Mouse (Mus musculus) spleen, postnatal 10 days (tissue): ENCODE results near the gene Gm20388.

Experiments used
- DNase-seq, 2 experiments: peaks; one replicate each; pipeline ENCODE4 v3.0.0; 2021 to 2022; ENCODE audit warnings: low spot score in 2 of 2

Gm20388 gene

GRCm38 (mm10) chr8:122675596-122676420 is 2765.2 kb downstream of the Gm20388 start:
- DNase-seq = no peak

- no peak for DNase-seq
These were observed 2766.2 kb downstream of the Gm20388 start for GRCm38 (mm10) chr8:122676621-122677480.

GRCm38 (mm10) chr8:122677481-122678021 is 2766.9 kb downstream of the Gm20388 start:
- peak in 1 of 2 experiments; percentile 49 for DNase-seq

- DNase-seq = peak; percentile 87 to 89
These were observed 2767.6 kb downstream of the Gm20388 start for GRCm38 (mm10) chr8:122678061-122678895.

GRCm38 (mm10) chr8:122678896-122679210 is 2768.2 kb downstream of the Gm20388 start:
- no peak for DNase-seq

- DNase-seq = no peak
These were observed 2768.8 kb downstream of the Gm20388 start for GRCm38 (mm10) chr8:122679325-122679920.

- DNase-seq = no peak
These were observed 2769.5 kb downstream of the Gm20388 start for GRCm38 (mm10) chr8:122680171-122680570.

GRCm38 (mm10) chr8:122682820-122683219 is 2772.2 kb downstream of the Gm20388 start:
- DNase-seq = no peak

GRCm38 (mm10) chr8:122685097-122685861 is 2774.6 kb downstream of the Gm20388 start:
- DNase-seq = peak; percentile 70 to 75

- no peak for DNase-seq
These were observed 2776.2 kb downstream of the Gm20388 start for GRCm38 (mm10) chr8:122686879-122687278.

GRCm38 (mm10) chr8:122689315-122689714 is 2778.7 kb downstream of the Gm20388 start:
- no peak for DNase-seq

GRCm38 (mm10) chr8:122691018-122691417 is 2780.4 kb downstream of the Gm20388 start:
- DNase-seq = no peak

GRCm38 (mm10) chr8:122692152-122692551 is 2781.5 kb downstream of the Gm20388 start:
- no peak for DNase-seq

GRCm38 (mm10) chr8:122695438-122696042 is 2784.9 kb downstream of the Gm20388 start:
- no peak for DNase-seq

GRCm38 (mm10) chr8:122697181-122697581 is 2786.5 kb downstream of the Gm20388 start:
- DNase-seq = peak; percentile 78 to 79

- peak; percentile 40 to 61 for DNase-seq
These were observed 2786.9 kb downstream of the Gm20388 start for GRCm38 (mm10) chr8:122697586-122697985.

GRCm38 (mm10) chr8:122698254-122698768 is 2787.7 kb downstream of the Gm20388 start:
- peak; percentile 47 to 57 for DNase-seq

GRCm38 (mm10) chr8:122699005-122699492 is 2788.4 kb downstream of the Gm20388 start, which contains the start of gene Cbfa2t3:
TSS of gene Cbfa2t3 (minus strand) at chr8:122699109.
- peak; percentile 65 to 70 for DNase-seq

- DNase-seq = peak; percentile 65 to 69
These were observed 2790.0 kb downstream of the Gm20388 start for GRCm38 (mm10) chr8:122700628-122701027.
